Mouse (Mus musculus): ENCODE measurements at regions not wholly inside any gene's neighbourhood (a gene's known extent, or its start where the extent isn't known, plus 50 kb on each side); places are given as distances from the start of the nearest gene placed in this dataset.

GRCm38 (mm10) chr9:113340036-113340435 lies 368.0 kb downstream of the Pdcd6ip start:
- TF ChIP-seq REST (IDR thresholded peaks at IDR 0.05; ENCODE audit: insufficient read depth, insufficient read length), result no peak
- Histone ChIP-seq H3K27me3 (ENCODE audit: control insufficient read depth, insufficient read depth, insufficient read length) (no peaks in the 10 kb centered on the region), H3K4me3 (no peak overlapping the region), H3ac (ENCODE audit: control insufficient read depth, insufficient read length) (no peak overlapping the region), H3K36me3 (ENCODE audit: control insufficient read depth, insufficient read depth) (no peaks in the 10 kb centered on the region), H3K79me2 (ENCODE audit: control insufficient read depth, insufficient read depth) (no peaks in the 10 kb centered on the region), H3K4me2 (ENCODE audit: low read depth) (no peak overlapping the region)

DNA sequence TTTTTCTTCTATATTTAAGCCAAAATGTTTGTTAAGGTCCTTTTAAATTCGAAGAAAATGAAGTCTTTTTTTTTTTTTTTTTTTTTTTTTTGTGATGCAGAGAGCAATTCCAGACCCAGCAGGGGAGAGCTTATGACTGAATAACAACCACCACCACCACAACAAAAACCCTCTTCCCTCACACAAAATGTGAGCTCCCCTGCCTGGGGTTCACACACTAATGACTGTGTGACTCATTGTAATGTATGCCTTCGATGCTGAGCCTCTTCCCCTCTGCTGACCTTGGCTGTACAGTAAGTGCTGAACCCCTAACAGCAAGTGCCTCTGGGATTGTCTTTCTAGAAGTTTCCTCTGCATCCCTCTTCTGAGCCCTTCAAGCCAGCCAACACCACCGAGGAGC lies 383.6 kb downstream of the Pdcd6ip start:
- TF ChIP-seq CEBPB (IDR thresholded peaks at IDR 0.05; ENCODE audit: insufficient read depth, poor library complexity, severe bottlenecking) (no peak), TCF3 (IDR thresholded peaks at IDR 0.05; ENCODE audit: insufficient read length, low read depth) (no peak), POLR2AphosphoS2 (IDR thresholded peaks at IDR 0.05; ENCODE audit: insufficient read length, low read depth) (no peak), MYOG (IDR thresholded peaks at IDR 0.05; ENCODE audit: control insufficient read depth in 1 of 3, insufficient read depth in 1 of 3, insufficient read length in 2 of 3, low read depth in 2 of 3) (no peak), POLR2A (IDR thresholded peaks at IDR 0.05; ENCODE audit: insufficient read length, low read depth) (no peak), REST (IDR thresholded peaks at IDR 0.05; ENCODE audit: insufficient read depth, insufficient read length) (no peak), USF1 (IDR thresholded peaks at IDR 0.05; ENCODE audit: low read depth) (no peak), MAX (IDR thresholded peaks at IDR 0.05; ENCODE audit: low read depth) (no peak)
- Histone ChIP-seq H3K36me3 (ENCODE audit: control insufficient read depth, insufficient read depth) (no peaks in the 10 kb centered on the region), H3K4me3 (no peak overlapping the region), H3K27me3 (ENCODE audit: control insufficient read depth, insufficient read depth, insufficient read length) (no peaks in the 10 kb centered on the region), H3K4me2 (ENCODE audit: low read depth) (no peak overlapping the region), H3ac (ENCODE audit: control insufficient read depth, insufficient read length) (no peak overlapping the region), H3K79me2 (ENCODE audit: control insufficient read depth, insufficient read depth) (no peaks in the 10 kb centered on the region)

DNA sequence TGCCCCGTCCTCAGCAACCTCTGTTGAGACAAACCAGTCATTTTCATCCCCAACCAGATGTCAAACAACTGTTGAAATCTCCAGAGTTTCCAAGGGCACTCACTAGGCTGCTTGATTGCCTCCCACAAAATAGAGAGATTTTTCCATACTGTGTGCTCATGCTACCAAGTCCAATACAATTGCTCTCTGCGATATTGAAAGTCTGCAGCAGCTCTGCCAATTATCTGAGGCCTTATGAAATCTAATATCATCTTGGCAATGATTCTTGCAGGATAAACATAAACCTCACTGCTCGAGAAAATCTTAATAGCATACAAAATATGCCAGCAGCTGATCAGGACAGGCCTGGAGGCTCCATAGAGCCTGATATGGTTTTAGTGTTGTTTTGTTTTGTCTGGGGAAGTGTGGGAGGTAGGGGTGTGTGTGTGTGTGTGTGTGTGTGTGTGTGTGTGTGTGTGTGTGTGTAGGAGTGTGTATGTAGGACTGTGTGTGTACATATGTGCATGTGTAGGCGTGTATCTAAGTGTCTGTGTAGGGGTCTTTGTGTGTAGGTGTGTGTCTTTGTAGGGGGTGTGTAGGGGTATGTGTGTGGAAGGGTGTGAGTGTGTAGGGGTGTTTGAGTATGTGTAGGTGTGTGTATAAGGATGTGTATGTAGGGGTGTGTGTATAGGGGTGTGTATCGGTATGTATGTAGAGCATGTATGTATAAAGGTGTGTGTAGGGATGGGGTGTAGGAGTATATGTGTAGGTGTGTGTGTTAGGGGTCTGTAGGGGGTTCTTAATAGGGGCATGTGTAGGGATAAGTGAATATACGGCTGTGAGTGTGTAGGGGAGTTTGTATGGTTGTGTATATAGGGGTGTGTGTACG lies 398.1 kb downstream of the Pdcd6ip start:
- no peak for TF ChIP-seq REST (IDR thresholded peaks at IDR 0.05; ENCODE audit: insufficient read depth, insufficient read length)
- no peak for TF ChIP-seq POLR2AphosphoS2 (IDR thresholded peaks at IDR 0.05; ENCODE audit: insufficient read length, low read depth)
- no peak for TF ChIP-seq USF1 (IDR thresholded peaks at IDR 0.05; ENCODE audit: low read depth)
- TF ChIP-seq POLR2A (IDR thresholded peaks at IDR 0.05; ENCODE audit: insufficient read length, low read depth), result no peak
- no peak for TF ChIP-seq TCF12 (IDR thresholded peaks at IDR 0.05; ENCODE audit: insufficient read depth, poor library complexity, severe bottlenecking)
- TF ChIP-seq TCF3 (IDR thresholded peaks at IDR 0.05; ENCODE audit: insufficient read length, low read depth), result no peak
- no peak for TF ChIP-seq MAX (IDR thresholded peaks at IDR 0.05; ENCODE audit: low read depth)
- no peak for TF ChIP-seq MYOD1 (IDR thresholded peaks at IDR 0.05; ENCODE audit: control insufficient read depth in 1 of 3, insufficient read length in 2 of 3, low read depth in 2 of 3)
- no peak for TF ChIP-seq MYOG (IDR thresholded peaks at IDR 0.05; ENCODE audit: control insufficient read depth in 1 of 3, insufficient read depth in 1 of 3, insufficient read length in 2 of 3, low read depth in 2 of 3)
- TF ChIP-seq CEBPB (IDR thresholded peaks at IDR 0.05; ENCODE audit: insufficient read depth, poor library complexity, severe bottlenecking), result no peak
- TF ChIP-seq E2F4 (IDR thresholded peaks at IDR 0.05; ENCODE audit: insufficient read depth), result no peak
- TF ChIP-seq SRF (IDR thresholded peaks at IDR 0.05; ENCODE audit: control insufficient read depth, insufficient read length, low read depth), result no peak
- no peak overlapping the region for H3K4me2 ChIP-seq (ENCODE audit: low read depth)
- H3ac ChIP-seq (ENCODE audit: control insufficient read depth, insufficient read length), result no peak overlapping the region
- H3K79me2 ChIP-seq (ENCODE audit: control insufficient read depth, insufficient read depth), result no peaks in the 10 kb centered on the region
- no peaks in the 10 kb centered on the region for H3K27me3 ChIP-seq (ENCODE audit: control insufficient read depth, insufficient read depth, insufficient read length)
- no peak overlapping the region for H3K4me3 ChIP-seq
- H3K36me3 ChIP-seq (ENCODE audit: control insufficient read depth, insufficient read depth), result no peaks in the 10 kb centered on the region

DNA sequence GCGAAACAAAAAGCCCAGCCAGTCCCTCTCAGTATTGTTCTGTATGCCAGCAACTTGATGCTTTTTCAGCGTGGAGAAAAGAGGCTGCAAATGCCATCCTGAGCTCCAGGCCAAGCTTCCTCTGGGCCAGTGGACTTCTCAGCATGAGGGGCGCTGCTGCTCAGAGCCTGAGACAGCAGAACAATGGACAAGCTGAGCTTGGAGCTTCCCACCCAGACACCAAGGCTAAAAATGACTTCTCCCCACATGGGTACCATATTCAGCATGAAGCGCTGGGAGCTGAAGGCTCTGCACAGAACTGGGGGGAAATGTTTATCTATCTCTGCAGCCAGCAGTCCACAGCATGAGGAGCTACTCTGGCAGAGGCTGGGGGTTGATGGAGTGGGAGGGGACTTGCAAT lies 402.3 kb downstream of the Pdcd6ip start:
- H3K4me3 ChIP-seq, result no peak overlapping the region
- H3K4me2 ChIP-seq (ENCODE audit: low read depth), result no peak overlapping the region
- TF ChIP-seq POLR2AphosphoS2 (IDR thresholded peaks at IDR 0.05; ENCODE audit: insufficient read length, low read depth), result no peak
- no peak for TF ChIP-seq SRF (IDR thresholded peaks at IDR 0.05; ENCODE audit: control insufficient read depth, insufficient read length, low read depth)
- no peak for TF ChIP-seq USF1 (IDR thresholded peaks at IDR 0.05; ENCODE audit: low read depth)
- TF ChIP-seq MYOD1 (IDR thresholded peaks at IDR 0.05; ENCODE audit: control insufficient read depth in 1 of 3, insufficient read length in 2 of 3, low read depth in 2 of 3), result no peak
- no peak for TF ChIP-seq TCF3 (IDR thresholded peaks at IDR 0.05; ENCODE audit: insufficient read length, low read depth)
- no peak for TF ChIP-seq E2F4 (IDR thresholded peaks at IDR 0.05; ENCODE audit: insufficient read depth)
- TF ChIP-seq POLR2A (IDR thresholded peaks at IDR 0.05; ENCODE audit: insufficient read length, low read depth), result no peak
- no peak for TF ChIP-seq TCF12 (IDR thresholded peaks at IDR 0.05; ENCODE audit: insufficient read depth, poor library complexity, severe bottlenecking)
- no peak for TF ChIP-seq CEBPB (IDR thresholded peaks at IDR 0.05; ENCODE audit: insufficient read depth, poor library complexity, severe bottlenecking)
- TF ChIP-seq REST (IDR thresholded peaks at IDR 0.05; ENCODE audit: insufficient read depth, insufficient read length), result no peak
- TF ChIP-seq MYOG (IDR thresholded peaks at IDR 0.05; ENCODE audit: control insufficient read depth in 1 of 3, insufficient read depth in 1 of 3, insufficient read length in 2 of 3, low read depth in 2 of 3), result no peak
- TF ChIP-seq MAX (IDR thresholded peaks at IDR 0.05; ENCODE audit: low read depth), result no peak
- H3ac ChIP-seq (ENCODE audit: control insufficient read depth, insufficient read length), result no peak overlapping the region
- H3K27me3 ChIP-seq (ENCODE audit: control insufficient read depth, insufficient read depth, insufficient read length), result no peaks in the 10 kb centered on the region
- no peaks in the 10 kb centered on the region for H3K36me3 ChIP-seq (ENCODE audit: control insufficient read depth, insufficient read depth)
- H3K79me2 ChIP-seq (ENCODE audit: control insufficient read depth, insufficient read depth), result no peaks in the 10 kb centered on the region

- Histone ChIP-seq H3K4me2 (ENCODE audit: low read depth) (no peak overlapping the region), H3K79me2 (ENCODE audit: control insufficient read depth, insufficient read depth) (no peaks in the 10 kb centered on the region), H3ac (ENCODE audit: control insufficient read depth, insufficient read length) (no peak overlapping the region), H3K27me3 (ENCODE audit: control insufficient read depth, insufficient read depth, insufficient read length) (no peaks in the 10 kb centered on the region), H3K36me3 (ENCODE audit: control insufficient read depth, insufficient read depth) (no peaks in the 10 kb centered on the region), H3K4me3 (no peak overlapping the region)
- TF ChIP-seq TCF12 (IDR thresholded peaks at IDR 0.05; ENCODE audit: insufficient read depth, poor library complexity, severe bottlenecking) (no peak), MYOG (IDR thresholded peaks at IDR 0.05; ENCODE audit: control insufficient read depth in 1 of 3, insufficient read depth in 1 of 3, insufficient read length in 2 of 3, low read depth in 2 of 3) (no peak), POLR2AphosphoS2 (IDR thresholded peaks at IDR 0.05; ENCODE audit: insufficient read length, low read depth) (no peak), MAX (IDR thresholded peaks at IDR 0.05; ENCODE audit: low read depth) (no peak), MYOD1 (IDR thresholded peaks at IDR 0.05; ENCODE audit: control insufficient read depth in 1 of 3, insufficient read length in 2 of 3, low read depth in 2 of 3) (no peak)
These were observed 405.6 kb downstream of the Pdcd6ip start for GRCm38 (mm10) chr9:113302429-113302828.

Measured in myocyte (in vitro differentiated cells).